Mouse (Mus musculus) CD4-positive helper T cell, adult 2 months (primary cell): ENCODE measurements around the gene Tnfaip2.

Experiments used
- DNase-seq: peaks from one replicate; pipeline ENCODE4 v3.0.0-alpha.2; 2012; ENCODE audit warnings: low read depth, missing footprints, low spot score

Gene Tnfaip2

DNA sequence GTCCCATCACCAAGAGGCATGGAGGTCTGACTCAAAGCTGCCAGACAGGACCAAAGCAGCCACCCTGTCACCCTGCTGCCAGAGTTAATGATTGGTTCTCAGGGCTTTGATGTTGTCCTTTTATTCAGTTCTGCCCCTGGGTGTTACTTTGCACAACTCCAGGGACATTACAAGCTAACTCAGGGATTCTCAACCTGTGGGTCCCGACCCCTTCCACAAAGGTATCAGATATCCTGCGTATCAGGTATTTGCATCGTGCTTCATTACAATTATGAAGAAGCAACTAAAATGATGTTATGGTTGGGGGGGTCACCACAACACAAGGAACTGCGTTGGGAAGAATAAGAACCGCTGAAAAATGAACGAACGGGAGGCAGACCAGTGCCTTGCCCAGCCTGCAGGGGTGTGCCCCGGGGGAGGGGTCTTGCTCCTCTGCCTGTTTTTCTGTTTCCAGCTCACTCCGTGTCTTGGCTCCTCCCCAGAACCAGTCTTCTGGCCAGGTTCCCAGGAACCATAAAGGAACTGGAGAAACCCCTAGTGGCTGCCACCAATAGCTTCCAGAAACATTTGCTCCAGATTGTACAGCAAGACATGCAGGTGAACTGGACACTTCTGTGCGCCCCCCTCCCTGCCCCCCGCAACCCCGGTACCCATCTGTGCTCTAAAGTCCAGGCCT, 14.7 kb upstream of the Tnfaip2 start:
- DNase-seq: no peak

DNA sequence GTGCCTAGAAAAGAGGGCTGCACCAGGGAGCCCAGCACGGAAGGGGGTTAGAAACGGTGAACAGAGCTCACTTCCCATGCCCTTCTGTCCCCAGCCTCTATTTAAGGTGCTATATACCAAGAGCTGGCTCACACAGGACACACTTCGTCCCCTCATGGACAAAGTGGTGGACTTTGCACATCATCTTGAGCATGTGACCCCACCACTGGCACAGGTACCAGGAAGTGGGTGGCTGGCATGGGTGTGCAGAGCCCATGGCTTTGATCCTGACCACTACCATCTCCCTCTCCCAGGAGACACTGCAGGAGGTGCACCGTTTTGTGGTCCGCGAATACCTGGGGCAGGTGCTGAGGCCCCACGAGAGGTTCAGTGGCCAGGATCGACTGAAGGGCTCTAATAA, 13.9 kb upstream of the Tnfaip2 start:
- DNase-seq: no peak

DNA sequence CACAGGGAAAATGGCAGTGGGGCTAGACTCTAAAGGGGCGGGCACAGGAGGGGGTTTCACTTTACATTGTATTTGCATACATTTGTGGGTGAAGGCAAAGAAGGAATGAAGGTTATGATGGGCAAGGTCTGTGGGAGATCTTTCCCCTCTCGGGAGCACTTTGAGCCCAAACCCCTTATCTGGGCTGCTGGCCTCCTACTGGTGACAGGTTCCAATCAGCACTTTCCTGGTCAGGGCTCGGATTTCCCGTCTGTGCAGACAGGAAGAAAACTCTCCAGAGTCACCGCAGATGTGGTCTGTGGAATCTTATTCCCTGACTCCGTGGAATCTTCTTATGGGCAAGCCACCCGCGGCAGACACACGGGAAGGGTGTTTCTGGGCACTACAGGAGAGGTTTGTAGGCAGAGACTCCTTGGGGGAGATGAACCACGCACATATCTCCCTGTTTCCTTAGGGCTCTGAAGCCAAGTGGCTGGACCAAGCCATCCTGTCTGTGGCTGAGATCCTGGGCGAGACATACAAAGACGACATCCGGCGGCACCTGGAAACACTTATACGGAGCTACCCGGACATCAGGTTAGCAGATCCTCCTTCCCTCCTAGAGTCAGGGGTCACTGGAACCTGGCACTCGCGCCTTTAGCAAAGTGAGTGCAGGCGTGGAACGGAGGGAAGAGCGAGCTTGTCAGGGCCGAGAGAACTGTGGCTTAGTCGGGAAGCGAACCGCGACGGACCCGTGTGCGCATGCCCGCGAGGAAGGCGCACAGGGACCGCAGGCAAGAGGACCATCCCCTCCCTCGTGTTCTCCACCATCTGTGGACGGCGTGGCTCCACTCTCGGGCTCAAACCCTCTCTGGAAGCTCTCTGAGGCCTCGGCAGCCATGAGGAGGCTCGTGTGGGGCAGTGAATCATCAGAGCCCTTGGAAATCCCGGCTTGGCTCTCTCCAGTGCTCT, 13.0 kb upstream of the Tnfaip2 start:
- DNase-seq: no peak

DNA sequence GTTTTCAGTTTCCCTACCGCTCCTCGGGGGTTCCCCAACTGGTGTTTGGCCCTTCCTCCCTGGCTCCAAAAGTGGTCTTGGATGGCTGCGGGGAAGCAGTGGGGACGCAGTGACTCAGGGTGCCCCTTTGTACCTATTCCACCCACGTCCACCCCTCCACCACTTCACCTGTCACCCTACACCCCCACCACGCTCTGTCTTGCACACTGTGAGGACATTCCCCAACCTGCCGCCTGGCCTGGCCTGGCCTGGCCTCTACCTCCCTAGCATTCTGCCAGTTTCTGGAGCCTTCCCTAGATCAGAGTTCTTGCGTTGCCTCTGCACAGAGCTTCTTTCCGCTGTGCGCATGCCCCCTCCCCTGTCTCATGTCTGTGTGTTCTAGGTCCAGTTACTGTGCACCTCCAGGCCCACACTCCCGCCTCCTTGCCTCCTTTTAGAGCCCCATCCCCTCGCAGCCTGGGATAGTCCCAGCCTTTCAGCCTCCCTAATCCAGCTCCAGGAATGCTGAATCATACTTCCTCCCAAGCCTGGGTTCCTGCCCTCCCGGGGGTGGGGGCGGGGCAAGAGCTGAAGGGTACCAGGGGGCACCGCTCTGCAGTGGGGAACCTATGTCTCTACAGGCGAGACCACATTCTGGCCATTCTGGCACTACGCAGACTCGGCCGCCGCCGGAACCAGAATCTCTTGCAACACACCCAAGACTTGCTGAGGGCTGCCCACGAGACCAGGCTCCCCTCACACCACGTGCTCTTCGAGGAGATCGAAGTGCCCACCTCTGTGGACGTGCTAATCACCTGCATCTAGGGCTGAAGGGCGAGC, 12.0 kb upstream of the Tnfaip2 start:
- DNase-seq: no peak

DNA sequence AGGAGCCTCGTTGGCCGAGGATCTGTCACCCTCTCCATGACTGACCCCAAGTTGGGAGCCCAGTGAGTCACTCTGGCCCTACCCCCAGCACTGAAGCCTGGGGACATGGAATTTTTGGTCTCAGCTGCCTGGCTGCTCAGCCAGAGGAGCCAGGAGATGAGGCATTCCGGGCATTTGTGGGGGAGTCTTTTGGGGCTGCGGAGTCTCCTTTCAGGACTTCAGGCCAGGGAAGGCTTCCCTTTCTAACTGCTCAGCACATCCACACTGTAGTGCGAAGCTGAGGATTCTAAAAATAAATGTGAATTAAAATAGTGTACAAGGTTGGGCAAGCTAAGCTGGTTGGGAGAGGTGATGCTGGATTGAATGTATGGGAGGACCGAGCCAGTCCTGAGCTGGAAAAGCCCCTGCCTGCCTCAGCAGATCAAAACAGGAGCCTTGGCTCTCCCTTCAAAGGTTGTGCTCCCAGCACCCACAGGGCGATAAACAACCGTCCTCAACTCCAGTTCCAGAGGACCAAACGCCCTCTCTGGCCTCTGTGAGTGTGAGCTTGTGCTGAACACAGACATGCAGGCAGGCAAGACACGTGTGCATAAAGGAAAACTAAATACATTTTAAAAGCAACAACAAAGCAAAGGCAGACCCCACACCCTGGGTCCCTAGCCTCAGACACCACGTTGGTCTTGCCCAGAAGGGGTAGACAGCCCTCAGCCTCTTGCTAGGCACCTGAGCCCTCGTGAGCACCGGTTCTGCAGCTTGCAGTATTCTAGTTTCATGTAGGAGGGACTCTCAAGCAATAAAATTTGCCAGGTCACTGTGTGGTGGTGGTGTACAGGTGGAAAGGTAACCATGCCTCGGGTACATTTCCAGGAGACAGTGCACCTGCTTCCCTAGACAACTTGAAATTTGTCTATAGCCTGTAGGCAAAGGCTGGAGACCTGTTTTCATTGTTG, 11.1 kb upstream of the Tnfaip2 start:
- no peak for DNase-seq

DNA sequence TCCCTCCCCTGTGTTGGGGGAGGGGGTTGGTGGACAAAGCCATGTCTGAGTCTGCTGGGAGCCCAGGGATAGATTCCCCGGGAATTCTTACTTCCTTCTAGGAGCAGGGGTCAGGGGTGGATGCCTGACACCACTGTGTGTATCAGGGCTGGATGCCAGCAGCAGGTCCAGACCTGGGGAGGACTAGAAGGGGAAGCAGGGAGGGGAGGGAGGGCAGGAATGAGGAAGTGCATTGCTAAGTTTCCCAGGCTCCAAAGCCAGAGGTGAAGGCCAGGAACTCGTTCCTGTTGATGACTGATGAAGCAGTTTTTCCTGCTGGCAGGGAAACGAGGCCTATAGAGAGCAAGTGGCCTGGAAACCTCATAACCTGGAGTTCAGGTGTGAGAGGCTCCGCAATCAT, 10.2 kb upstream of the Tnfaip2 start:
- no peak for DNase-seq

DNA sequence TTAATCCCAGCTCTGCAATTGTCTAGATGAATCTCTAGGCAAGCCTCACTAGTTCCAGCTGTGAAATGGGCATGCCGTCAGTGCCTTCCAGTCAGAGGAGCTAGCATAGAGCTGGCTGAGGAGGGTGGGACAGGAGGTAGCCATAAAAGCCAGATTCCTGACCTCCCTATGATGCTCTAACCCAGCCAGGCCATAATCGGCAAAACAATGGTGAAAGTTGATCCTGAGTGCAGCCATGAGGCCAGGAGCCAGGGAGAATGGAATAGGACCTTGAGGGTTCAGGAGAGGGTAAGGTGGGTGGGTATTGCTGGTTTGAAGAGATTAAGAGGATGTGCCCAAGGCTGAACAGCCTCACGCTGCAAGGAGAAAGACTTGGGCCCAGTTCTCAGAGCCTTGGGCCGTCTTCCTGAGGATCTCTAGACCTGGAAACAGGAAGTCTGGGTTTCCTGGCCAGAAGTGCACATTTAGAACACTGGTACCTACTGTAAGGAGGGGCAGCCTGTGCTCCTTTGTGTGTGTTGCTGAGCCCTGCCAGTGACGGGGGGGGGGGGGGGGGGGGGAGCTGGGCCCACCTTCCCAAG, 9.4 kb upstream of the Tnfaip2 start:
- no peak for DNase-seq

DNA sequence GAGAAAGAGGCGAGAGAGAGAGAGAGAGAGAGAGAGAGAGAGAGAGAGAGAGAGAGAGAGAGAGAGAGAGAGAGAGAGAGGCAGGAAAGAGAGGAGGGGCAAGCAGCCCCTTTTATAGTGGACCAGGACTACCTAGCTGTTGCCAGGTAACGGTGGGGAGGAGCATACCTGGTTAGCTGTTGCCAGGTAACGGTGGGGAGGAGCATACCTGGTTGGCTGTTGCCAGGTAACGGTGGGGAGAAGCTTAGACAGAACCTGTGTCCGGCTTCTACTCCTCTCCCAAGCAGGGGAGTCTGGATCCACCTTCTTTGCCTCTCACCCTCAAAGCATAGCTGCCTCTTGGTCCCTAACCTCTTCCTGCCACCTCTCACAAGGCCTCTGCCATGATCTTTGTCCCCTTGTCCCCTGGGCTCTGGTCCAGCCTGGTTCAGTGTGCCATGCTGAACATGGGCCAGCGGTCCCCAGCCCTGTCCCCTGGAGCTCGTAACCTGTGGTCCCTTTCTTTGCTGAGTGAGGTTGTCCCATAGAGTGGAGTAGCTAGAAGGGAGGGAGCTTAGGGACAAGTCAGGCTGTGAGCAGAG, 8.0 kb upstream of the Tnfaip2 start:
- no peak for DNase-seq

DNA sequence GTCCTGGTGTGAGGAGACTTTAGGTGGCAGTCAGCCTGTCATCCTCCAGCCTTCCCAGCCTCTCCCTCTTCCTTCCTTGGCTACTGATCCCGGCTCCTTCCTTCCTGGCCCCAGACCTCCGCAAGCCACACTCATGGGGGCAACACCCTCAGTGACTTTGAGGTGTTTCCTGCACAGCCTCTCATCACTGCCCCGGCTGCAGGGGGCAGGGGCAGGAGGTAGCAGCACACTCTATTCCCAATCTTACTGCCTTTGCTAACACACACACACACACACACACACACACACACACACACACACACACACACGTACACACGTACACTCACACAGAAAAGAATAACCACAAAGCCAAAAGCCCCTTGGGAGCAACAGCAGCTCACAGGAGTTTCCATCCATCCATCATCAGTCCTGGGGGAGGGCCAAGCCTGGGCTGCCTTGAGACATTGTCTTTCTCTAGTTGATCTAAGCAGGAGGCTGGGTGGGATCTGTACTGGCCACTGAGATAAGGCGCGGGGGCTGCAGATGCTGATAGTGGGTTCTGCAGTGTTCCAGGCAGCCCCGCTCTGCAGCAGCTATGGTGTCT, 7.4 kb upstream of the Tnfaip2 start:
- DNase-seq: no peak

DNA sequence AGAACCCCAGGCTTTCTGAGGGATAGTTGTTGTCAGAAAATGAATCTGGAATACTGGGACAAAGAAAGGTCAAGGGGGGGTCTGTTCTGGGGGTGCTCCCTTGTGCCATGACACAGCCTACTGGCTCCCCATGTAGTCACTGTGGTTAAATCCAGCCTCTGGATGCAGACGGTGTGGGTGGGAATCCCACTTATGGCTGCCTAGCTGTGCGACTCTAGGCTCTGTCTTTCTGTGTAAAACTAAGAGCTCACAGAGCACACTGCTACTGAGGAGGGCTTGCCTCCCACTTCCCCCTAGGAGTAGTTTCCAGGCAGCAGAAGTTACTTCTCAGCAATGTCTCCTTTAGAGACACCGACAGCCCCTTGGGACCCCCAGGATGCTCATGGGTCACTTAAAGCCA, 6.1 kb upstream of the Tnfaip2 start:
- DNase-seq: no peak

DNA sequence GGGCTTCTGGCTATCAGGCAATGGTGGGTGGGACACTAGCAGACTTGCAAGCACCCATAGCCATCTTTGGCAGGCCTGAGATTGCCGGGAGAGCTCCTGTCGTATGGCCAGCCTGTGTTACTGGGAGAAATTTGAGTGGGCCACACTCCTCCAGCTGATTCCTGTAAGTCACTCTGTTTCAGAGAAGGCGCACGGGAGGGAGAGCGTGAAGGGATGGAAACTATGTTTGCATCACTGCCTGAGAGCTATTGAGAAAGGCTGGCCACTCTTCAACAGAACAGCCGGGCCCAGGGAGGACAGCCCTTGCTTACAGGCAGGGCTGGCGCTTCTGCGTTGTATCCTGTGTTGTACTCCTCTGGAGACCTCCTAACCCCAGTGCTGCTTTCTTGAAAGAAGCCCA, 5.6 kb upstream of the Tnfaip2 start:
- no peak for DNase-seq

DNA sequence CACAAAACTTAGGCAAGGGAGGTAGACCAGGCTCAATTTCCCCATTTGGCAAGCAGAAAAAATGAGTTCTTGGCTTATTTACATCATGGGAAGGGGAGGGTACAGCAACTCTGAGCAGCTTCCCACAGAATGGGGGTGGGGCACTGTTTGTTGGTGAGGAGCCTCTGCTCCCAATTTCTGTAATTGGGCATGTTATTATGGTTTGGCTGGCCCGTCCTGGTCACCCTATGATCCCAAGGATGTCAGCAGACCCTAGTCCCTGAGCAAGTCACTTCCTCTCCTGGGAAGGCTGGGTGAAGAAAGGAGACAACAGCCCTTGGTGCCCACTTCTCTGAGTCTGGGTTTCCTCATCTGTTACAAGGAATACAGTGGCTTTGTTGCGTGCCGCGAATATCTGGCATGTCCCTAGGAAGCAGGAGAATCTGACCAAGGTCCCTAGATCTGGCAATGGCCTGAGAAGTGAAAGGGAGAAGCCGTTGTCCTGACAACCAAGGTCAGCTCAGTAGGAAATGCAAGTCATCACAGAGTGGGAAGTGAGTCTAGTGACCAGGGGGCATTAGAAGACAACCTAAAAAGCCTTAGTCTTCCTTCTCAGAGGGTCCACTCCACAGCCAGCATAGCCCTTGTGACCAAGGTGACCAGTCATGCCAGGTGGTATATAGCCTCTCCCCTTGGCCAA, 4.9 kb upstream of the Tnfaip2 start:
- DNase-seq: no peak

DNA sequence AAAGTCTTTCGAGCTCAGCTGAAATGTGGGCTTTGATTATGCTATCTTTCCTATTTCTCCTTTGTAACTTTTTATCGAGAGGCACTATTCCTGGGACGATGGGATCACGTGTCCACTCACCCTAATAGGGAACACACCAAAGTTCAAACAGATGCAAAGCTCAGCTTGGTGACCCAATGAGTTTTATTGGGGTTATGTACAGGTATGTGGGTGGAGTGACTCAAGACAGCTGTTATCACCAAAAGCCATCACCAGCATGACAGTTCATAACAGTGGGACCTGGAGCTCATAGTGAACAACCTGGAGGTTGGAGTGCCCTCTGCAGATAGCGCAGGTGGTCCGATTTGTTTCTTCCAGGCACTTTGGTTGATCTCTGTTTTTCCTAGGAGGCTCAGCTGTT, 3.4 kb upstream of the Tnfaip2 start:
- DNase-seq: no peak

DNA sequence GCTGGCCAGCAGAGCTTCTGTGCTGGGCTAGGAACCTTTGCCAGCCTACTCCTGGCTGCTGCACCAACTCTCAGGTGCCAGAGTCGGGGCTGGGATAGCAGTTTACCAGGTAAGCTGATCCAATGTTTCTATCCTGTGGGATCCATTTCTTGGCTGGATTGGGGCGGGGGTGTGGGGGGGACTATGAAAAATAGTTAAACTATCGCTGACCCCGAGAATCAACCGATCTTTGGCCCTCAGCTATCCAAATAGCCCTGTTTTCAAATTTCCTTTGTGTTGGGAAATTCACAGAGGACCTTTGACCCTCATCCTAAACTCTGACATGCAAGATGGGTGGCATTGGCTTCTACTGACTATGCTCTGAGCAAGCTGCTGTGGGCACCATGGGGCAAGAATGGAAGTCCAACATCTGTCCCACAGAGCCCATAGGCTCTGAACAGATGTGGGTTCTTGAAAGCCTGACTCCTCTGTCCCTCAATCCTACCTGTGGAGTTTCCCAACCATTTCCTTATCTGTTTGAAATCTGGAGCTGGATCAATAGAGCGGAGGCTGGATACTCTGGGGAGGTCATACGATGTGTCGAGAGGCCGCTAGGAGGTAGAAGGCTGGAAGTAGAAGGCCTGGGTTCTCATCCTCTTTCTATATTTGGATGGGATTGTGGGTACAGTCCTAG, 1.4 kb upstream of the Tnfaip2 start:
- no peak for DNase-seq

DNA sequence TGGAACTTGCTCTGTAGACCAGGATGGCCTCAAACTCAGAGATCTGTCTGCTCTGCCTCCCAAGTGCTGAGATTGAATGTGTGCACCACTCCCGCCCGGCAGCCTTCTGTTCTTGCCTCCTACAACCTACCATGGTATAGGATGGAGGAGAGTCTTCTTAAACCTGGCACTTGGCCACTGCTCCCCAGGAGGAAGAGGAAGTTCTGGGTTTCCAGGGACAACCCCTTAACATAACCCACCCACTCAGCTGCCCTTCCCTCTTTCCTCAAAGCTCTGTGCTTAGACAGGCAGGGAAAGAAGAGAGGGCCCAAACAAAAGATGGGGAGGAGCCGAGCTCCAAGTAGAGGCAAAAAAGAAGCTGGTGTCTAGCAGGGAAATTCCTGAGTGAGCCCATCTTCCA, 746 bp upstream of the Tnfaip2 start:
- DNase-seq: no peak

DNA sequence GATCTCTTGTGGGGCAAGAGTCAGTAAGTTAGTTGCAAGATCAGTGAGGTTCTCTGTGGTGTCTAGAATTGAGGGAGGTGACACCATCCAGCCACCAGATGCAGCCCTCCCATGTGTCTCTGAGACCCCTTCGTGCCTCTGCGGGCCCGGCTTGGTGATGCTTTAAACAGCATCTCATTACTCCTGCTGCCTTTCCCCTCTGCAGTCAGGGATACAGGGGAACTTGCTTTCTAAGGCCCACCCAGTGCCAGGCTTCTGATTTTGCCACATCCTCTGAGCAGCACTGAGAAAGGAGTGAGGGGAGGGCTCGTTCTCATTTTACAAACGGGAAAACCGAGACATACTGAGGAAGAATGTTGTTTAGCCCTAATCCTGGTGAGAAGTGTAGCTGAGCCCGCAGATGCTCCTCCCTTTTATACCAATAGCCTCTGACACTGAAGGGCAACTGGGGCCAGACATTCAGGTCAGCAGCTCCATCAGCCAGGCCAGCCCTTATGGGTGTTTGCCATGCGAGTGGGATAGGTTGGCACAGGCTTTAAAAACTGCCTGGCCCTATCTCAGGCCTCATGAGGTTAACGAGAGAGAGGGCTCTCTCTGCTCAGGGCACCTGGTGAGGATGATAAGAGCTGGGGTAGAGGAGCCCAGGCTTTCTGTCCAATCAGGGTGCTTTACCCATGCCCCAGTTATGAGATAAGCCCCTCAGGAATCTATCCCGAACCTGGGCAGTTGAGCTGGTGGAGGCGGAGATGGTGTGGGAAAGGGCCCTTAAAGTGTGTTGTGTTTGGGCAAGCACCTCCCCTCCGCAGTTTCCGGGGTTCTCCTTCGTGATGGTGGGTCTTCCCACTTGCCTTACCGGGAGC, 972 bp downstream of the Tnfaip2 start:
- no peak for DNase-seq

DNA sequence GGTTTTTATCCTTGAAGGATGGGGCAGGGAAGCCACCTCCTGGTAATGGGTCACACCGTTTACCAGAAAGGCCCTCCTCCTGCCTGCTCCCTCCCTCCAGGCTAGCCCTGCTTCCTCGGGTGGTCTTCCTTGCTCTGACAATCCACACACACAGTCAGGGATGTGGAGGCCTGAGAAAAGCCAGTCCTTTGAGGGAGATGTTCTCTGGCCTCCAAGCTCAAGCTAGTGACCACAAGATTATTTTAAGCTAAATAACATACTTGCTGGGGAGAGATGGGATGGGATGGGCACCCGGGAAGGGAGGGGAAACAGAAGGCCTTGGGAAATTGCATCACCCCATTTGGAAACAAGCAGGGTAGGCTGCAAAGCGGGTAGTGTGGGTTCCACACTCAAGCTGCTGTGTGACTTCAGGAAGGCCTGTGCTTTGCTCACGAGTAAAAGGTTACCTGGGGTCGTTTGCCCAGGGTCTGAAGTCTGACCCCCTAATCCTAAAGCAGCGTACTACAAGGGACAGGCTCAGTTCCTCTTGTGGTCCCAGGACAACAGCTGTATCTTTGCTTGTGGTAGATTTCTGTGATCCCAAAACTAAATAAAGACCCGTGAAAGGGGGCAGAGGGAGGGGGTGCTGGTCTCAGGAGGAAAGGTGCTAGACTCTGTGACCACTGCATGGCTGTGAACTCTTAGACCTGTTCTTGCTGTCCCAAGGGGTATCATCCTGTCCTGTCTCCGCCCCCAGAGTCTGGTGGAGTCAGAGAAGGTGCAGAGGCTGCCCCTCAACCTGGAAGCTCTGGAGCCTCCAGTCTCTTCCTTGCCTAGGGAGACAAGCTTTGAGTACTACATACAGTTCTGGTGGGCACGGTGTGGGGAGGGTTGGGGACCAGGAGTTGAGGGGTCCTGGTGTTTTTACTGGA, 1.9 kb downstream of the Tnfaip2 start:
- no peak for DNase-seq
